Mouse (Mus musculus): ENCODE results near the gene Kti12. TPM values are rescaled to one million over a fixed set of nuclear protein-coding genes. Genes with fewer than 3 reads are reported as not detected.

The Kti12 gene
- polyA plus RNA-seq, 1 experiment from 2014 or later: 30.1 TPM

- Histone ChIP-seq H3K9me3 (replicated peaks; ENCODE audit: control insufficient read depth, low read length) (no peaks in the 10 kb centered on the region), H3K4me2 (ENCODE audit: low read depth, low read length) (peak within 1 kb of the TSS; percentile 81), H3K36me3 (ENCODE audit: control insufficient read depth, insufficient read depth) (0 out of 2 replicates have a peak, but pooled peaks cover 3% of the 10 kb centered on the region), H3K27ac (ENCODE audit: low read length) (peak within 1 kb of the TSS; percentile 100), H3K4me3 (ENCODE audit: low read length) (peak within 1 kb of the TSS; percentile 89), H3K9ac (ENCODE audit: low read length) (peak within 1 kb of the TSS; percentile 98), H3K27me3 (ENCODE audit: control insufficient read depth, insufficient read depth, low read length) (no peaks in the 10 kb centered on the region), H3K4me1 (ENCODE audit: control insufficient read depth, insufficient read depth, low read length) (peaks cover 32% of the 10 kb centered on the region)
- peak; percentile 90 for ATAC-seq (replicated peaks; ENCODE audit: extremely low read depth, insufficient read depth, low FRiP score)
- 0% methylated on average over 54 of the region's 73 CpGs for WGBS
These were observed 14.4 kb upstream of the Kti12 start, which contains the start of gene Btf3l4 for GRCm38 (mm10) chr4:108832916-108833827. Btf3l4 (minus strand) TSS chr4:108833614.

DNA sequence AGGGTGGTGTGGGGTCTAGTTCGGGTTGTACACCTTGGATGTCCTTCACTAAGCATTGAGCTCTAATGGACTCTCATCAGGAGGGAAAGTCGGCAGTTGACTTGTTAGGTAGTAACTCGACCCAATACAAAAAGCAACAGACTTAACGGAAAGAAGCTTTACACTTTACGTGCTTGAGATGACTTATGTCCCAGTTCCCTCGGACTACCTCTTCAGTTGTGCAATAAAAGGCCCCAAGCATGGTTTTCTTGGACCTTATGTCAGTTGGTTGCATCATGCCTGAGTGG, 13.8 kb upstream of the Kti12 start:
- WGBS: under 1% methylated on average over 6 of the region's 6 CpGs
- ATAC-seq (replicated peaks; ENCODE audit: extremely low read depth, insufficient read depth, low FRiP score): no peak
- Histone ChIP-seq H3K4me2 (ENCODE audit: low read depth, low read length) (peak overlapping the region; percentile 81), H3K27ac (ENCODE audit: low read length) (peak overlapping the region; percentile 100), H3K9ac (ENCODE audit: low read length) (peak overlapping the region; percentile 89), H3K36me3 (ENCODE audit: control insufficient read depth, insufficient read depth) (0 out of 2 replicates have a peak, but pooled peaks cover 1% of the 10 kb centered on the region), H3K4me1 (ENCODE audit: control insufficient read depth, insufficient read depth, low read length) (peaks cover 37% of the 10 kb centered on the region), H3K9me3 (replicated peaks; ENCODE audit: control insufficient read depth, low read length) (no peaks in the 10 kb centered on the region), H3K4me3 (ENCODE audit: low read length) (peak overlapping the region; percentile 89), H3K27me3 (ENCODE audit: control insufficient read depth, insufficient read depth, low read length) (no peaks in the 10 kb centered on the region)

DNA sequence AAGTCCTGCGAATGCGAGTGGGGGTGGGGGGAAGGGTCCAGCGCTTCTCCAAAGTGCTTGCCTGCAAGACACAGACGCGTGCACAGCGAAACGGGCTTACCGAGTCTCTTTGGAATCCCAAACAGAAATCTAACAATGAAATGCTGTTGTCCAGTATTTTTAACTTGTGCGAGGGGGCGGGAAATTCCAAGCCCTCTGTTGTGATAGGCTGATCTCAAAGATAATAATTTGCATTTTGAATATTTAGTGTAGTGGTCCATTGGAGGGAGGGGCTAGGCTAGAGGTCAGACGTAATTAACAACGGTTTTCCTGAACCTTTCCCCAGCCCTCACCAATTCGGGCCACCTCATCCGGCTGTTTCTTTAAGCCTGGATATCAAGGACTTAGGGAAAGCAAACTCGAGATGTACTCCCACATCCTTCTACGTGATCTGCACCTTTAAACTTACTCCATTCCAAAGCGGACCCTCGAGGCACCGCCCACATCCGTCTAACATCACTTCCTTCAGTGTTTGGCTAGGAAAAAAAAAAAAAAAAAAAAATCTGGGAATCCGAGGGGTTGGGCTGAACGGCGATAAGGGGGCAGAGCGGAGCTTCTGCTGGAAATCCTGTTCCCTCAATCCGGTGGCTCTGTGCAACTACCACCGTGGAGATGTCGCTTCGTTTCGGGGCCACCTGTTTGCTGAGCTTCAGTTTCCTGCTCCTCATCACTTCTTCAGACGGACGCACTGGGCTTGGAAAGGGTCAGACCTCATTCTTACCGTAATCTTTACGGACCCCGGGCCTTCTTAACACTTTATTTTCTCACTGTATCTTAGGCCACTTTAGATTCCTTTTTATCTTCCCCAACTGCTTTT, 13.2 kb upstream of the Kti12 start, which contains the start of gene Txndc12:
TSS of gene Txndc12 (plus strand) at position 487 of the 856 bp plus-strand sequence.
- H3K36me3 ChIP-seq (ENCODE audit: control insufficient read depth, insufficient read depth): no peaks in the 10 kb centered on the region
- H3K9me3 ChIP-seq (replicated peaks; ENCODE audit: control insufficient read depth, low read length): no peaks in the 10 kb centered on the region
- peak within 1 kb of the TSS; percentile 98 for H3K9ac ChIP-seq (ENCODE audit: low read length)
- peak; percentile 68 for ATAC-seq (replicated peaks; ENCODE audit: extremely low read depth, insufficient read depth, low FRiP score)
- WGBS: under 1% methylated on average over 34 of the region's 34 CpGs
- no peaks in the 10 kb centered on the region for H3K27me3 ChIP-seq (ENCODE audit: control insufficient read depth, insufficient read depth, low read length)
- peak within 1 kb of the TSS; percentile 100 for H3K27ac ChIP-seq (ENCODE audit: low read length)
- peaks cover 39% of the 10 kb centered on the region for H3K4me1 ChIP-seq (ENCODE audit: control insufficient read depth, insufficient read depth, low read length)
- peak within 1 kb of the TSS; percentile 81 for H3K4me2 ChIP-seq (ENCODE audit: low read depth, low read length)
- peak within 1 kb of the TSS; percentile 89 for H3K4me3 ChIP-seq (ENCODE audit: low read length)

DNA sequence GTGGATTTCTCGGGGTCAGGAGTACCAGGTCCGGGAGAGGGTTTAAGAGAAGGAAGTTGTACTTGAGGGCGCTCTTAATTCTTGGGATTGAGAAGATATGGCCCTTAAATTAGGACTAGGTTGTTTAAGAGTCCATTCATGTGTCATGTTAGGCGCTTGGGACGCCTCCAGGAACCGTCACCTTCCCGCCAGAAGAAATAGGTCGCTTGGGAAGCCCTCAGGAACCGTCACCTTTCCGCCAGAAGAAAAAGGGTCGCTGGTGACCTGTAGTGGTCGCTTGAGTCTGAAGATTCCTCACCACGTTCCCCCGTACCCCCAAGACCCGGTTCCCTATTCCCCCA, 12.6 kb upstream of the Kti12 start:
- Histone ChIP-seq H3K4me2 (ENCODE audit: low read depth, low read length) (peak overlapping the region; percentile 81), H3K9me3 (replicated peaks; ENCODE audit: control insufficient read depth, low read length) (no peaks in the 10 kb centered on the region), H3K4me1 (ENCODE audit: control insufficient read depth, insufficient read depth, low read length) (peaks cover 41% of the 10 kb centered on the region), H3K4me3 (ENCODE audit: low read length) (peak overlapping the region; percentile 89), H3K36me3 (ENCODE audit: control insufficient read depth, insufficient read depth) (no peaks in the 10 kb centered on the region), H3K9ac (ENCODE audit: low read length) (peak overlapping the region; percentile 89), H3K27ac (ENCODE audit: low read length) (peak overlapping the region; percentile 100), H3K27me3 (ENCODE audit: control insufficient read depth, insufficient read depth, low read length) (no peaks in the 10 kb centered on the region)
- WGBS: 2% methylated on average over 15 of the region's 15 CpGs
- ATAC-seq (replicated peaks; ENCODE audit: extremely low read depth, insufficient read depth, low FRiP score): no peak

GRCm38 (mm10) chr4:108835496-108835895, 12.1 kb upstream of the Kti12 start:
- H3K36me3 ChIP-seq (ENCODE audit: control insufficient read depth, insufficient read depth): peaks cover 2% of the 10 kb centered on the region; the same call in 1 of the 2 replicates
- H3K9me3 ChIP-seq (replicated peaks; ENCODE audit: control insufficient read depth, low read length): no peaks in the 10 kb centered on the region
- peak overlapping the region; percentile 81 for H3K4me2 ChIP-seq (ENCODE audit: low read depth, low read length)
- H3K27ac ChIP-seq (ENCODE audit: low read length): peak overlapping the region; percentile 100
- H3K4me1 ChIP-seq (ENCODE audit: control insufficient read depth, insufficient read depth, low read length): peaks cover 38% of the 10 kb centered on the region
- ATAC-seq (replicated peaks; ENCODE audit: extremely low read depth, insufficient read depth, low FRiP score): no peak
- peak overlapping the region; percentile 89 for H3K4me3 ChIP-seq (ENCODE audit: low read length)
- H3K9ac ChIP-seq (ENCODE audit: low read length): peak overlapping the region; percentile 89
- 39% methylated on average over 3 of the region's 3 CpGs for WGBS
- H3K27me3 ChIP-seq (ENCODE audit: control insufficient read depth, insufficient read depth, low read length): no peaks in the 10 kb centered on the region

GRCm38 (mm10) chr4:108838031-108838430, 9.6 kb upstream of the Kti12 start:
- H3K4me3 ChIP-seq (ENCODE audit: low read length): no peak overlapping the region
- H3K9ac ChIP-seq (ENCODE audit: low read length): peak overlapping the region; percentile 27; the same call in 1 of the 2 replicates
- H3K9me3 ChIP-seq (replicated peaks; ENCODE audit: control insufficient read depth, low read length): no peaks in the 10 kb centered on the region
- peak overlapping the region; percentile 82 for H3K27ac ChIP-seq (ENCODE audit: low read length)
- H3K4me1 ChIP-seq (ENCODE audit: control insufficient read depth, insufficient read depth, low read length): peaks cover 27% of the 10 kb centered on the region
- 30% methylated on average over 4 of the region's 4 CpGs for WGBS
- H3K27me3 ChIP-seq (ENCODE audit: control insufficient read depth, insufficient read depth, low read length): no peaks in the 10 kb centered on the region
- ATAC-seq (replicated peaks; ENCODE audit: extremely low read depth, insufficient read depth, low FRiP score): no peak; the same call in 1 of the 2 replicates
- peaks cover 5% of the 10 kb centered on the region; the same call in 1 of the 2 replicates for H3K36me3 ChIP-seq (ENCODE audit: control insufficient read depth, insufficient read depth)
- peak overlapping the region; percentile 36 for H3K4me2 ChIP-seq (ENCODE audit: low read depth, low read length)

GRCm38 (mm10) chr4:108841920-108842578, 5.5 kb upstream of the Kti12 start:
- H3K9me3 ChIP-seq (replicated peaks; ENCODE audit: control insufficient read depth, low read length): no peaks in the 10 kb centered on the region
- H3K9ac ChIP-seq (ENCODE audit: low read length): no peak overlapping the region
- H3K4me3 ChIP-seq (ENCODE audit: low read length): no peak overlapping the region
- ATAC-seq (replicated peaks; ENCODE audit: extremely low read depth, insufficient read depth, low FRiP score): no peak
- WGBS: 59% methylated on average over 7 of the region's 7 CpGs
- no peak overlapping the region for H3K27ac ChIP-seq (ENCODE audit: low read length)
- H3K36me3 ChIP-seq (ENCODE audit: control insufficient read depth, insufficient read depth): peaks cover 5% of the 10 kb centered on the region; the same call in 1 of the 2 replicates
- no peaks in the 10 kb centered on the region for H3K27me3 ChIP-seq (ENCODE audit: control insufficient read depth, insufficient read depth, low read length)
- peaks cover 17% of the 10 kb centered on the region for H3K4me1 ChIP-seq (ENCODE audit: control insufficient read depth, insufficient read depth, low read length)
- H3K4me2 ChIP-seq (ENCODE audit: low read depth, low read length): no peak overlapping the region

DNA sequence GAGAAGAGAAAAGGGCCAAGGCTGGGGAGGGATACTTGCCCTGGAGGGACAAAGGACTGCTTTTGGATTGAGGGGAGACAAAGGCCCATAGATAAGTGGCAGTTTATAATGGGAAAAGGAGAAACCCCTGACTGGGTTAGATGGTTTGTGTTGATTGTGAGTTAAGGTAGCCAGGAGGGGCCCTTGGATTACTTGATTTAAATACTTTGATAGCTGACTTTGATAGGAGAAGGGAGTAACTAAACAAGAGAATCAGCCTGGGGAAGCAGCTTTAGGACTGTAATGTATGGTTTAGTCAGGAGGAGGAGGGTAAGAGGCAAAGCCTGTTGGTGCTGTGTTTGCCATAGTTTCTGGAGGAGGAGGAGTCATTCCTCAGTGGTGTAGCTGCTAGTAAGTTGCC, 4.2 kb upstream of the Kti12 start:
- H3K4me1 ChIP-seq (ENCODE audit: control insufficient read depth, insufficient read depth, low read length): peaks cover 10% of the 10 kb centered on the region
- H3K4me2 ChIP-seq (ENCODE audit: low read depth, low read length): no peak overlapping the region
- H3K4me3 ChIP-seq (ENCODE audit: low read length): no peak overlapping the region
- no peaks in the 10 kb centered on the region for H3K9me3 ChIP-seq (replicated peaks; ENCODE audit: control insufficient read depth, low read length)
- no peak overlapping the region for H3K27ac ChIP-seq (ENCODE audit: low read length)
- peaks cover 5% of the 10 kb centered on the region; the same call in 1 of the 2 replicates for H3K36me3 ChIP-seq (ENCODE audit: control insufficient read depth, insufficient read depth)
- no peaks in the 10 kb centered on the region for H3K27me3 ChIP-seq (ENCODE audit: control insufficient read depth, insufficient read depth, low read length)
- ATAC-seq (replicated peaks; ENCODE audit: extremely low read depth, insufficient read depth, low FRiP score): no peak
- H3K9ac ChIP-seq (ENCODE audit: low read length): no peak overlapping the region
